Mouse (Mus musculus) thymus, postnatal 0 days (tissue): ENCODE measurements around the gene Cluh. TPM values are rescaled to one million over a fixed set of nuclear protein-coding genes. Genes with fewer than 3 reads are reported as not detected.

Source experiments
- DNase-seq: peaks from one replicate; pipeline ENCODE4 v3.0.0-alpha.2; 2015; ENCODE audit warnings: low spot score
- polyA plus RNA-seq: library from polyadenylated mRNA; unstranded; fragments of >200 nt; fragmentation: Nextera tagmentation; extraction: Ambion mirVana; gene quantifications from 2 replicates; pipeline ENCODE4 v1.2.1, GENCODE M21; 2015

Gene Cluh
- polyA plus RNA-seq, result 11.3 and 11.5 TPM in 2 replicates

- DNase-seq, result peak; percentile 96
Measured at GRCm38 (mm10) chr11:74649095-74649646, at the start of gene Cluh. Gene Cluh (plus strand): TSS chr11:74649495.

- DNase-seq, result no peak
Measured at GRCm38 (mm10) chr11:74602286-74602685, 47.0 kb upstream of the Cluh start.

GRCm38 (mm10) chr11:74610068-74610467, 39.2 kb upstream of the Cluh start:
- DNase-seq, result no peak

- no peak for DNase-seq
Measured at GRCm38 (mm10) chr11:74610545-74611176, 38.6 kb upstream of the Cluh start, which contains the start of gene Rap1gap2. Gene Rap1gap2 (minus strand): TSS chr11:74610915.

GRCm38 (mm10) chr11:74611437-74611836, 37.9 kb upstream of the Cluh start:
- no peak for DNase-seq

GRCm38 (mm10) chr11:74613428-74613827, 35.9 kb upstream of the Cluh start:
- no peak for DNase-seq

- no peak for DNase-seq
Measured at GRCm38 (mm10) chr11:74615571-74615970, 33.7 kb upstream of the Cluh start.

- DNase-seq, result peak; percentile 72
Measured at GRCm38 (mm10) chr11:74619201-74619955, 29.9 kb upstream of the Cluh start, which contains the start of gene Ccdc92b. Gene Ccdc92b (plus strand): TSS chr11:74619605.

GRCm38 (mm10) chr11:74619956-74620300, 29.4 kb upstream of the Cluh start:
- no peak for DNase-seq

GRCm38 (mm10) chr11:74621974-74622669, 27.2 kb upstream of the Cluh start:
- no peak for DNase-seq

GRCm38 (mm10) chr11:74623693-74624092, 25.6 kb upstream of the Cluh start:
- DNase-seq, result no peak

- DNase-seq, result no peak
Measured at GRCm38 (mm10) chr11:74625333-74625732, 24.0 kb upstream of the Cluh start.

GRCm38 (mm10) chr11:74627481-74627880, 21.8 kb upstream of the Cluh start:
- no peak for DNase-seq

- no peak for DNase-seq
Measured at GRCm38 (mm10) chr11:74631880-74632789, 17.2 kb upstream of the Cluh start.

- peak; percentile 68 for DNase-seq
Measured at GRCm38 (mm10) chr11:74634490-74635275, 14.6 kb upstream of the Cluh start.

GRCm38 (mm10) chr11:74637486-74637885, 11.8 kb upstream of the Cluh start:
- no peak for DNase-seq

- peak; percentile 74 for DNase-seq
Measured at GRCm38 (mm10) chr11:74637971-74638790, 11.1 kb upstream of the Cluh start.

GRCm38 (mm10) chr11:74638791-74639411, 10.4 kb upstream of the Cluh start:
- no peak for DNase-seq

- no peak for DNase-seq
Measured at GRCm38 (mm10) chr11:74639628-74640027, 9.7 kb upstream of the Cluh start.
